Mouse (Mus musculus) myocyte (in vitro differentiated cells): ENCODE results near the gene Mpst. TPM values are rescaled to one million over a fixed set of nuclear protein-coding genes. Genes with fewer than 3 reads are reported as not detected.
A peak's percentile ranks its signal among the peaks of the same experiment; 100 is the strongest.

ENCODE experiments used
- H3K27me3 ChIP-seq: one replicate; pipeline ENCODE4 v1.6.1; 2011; ENCODE audit not compliant: control insufficient read depth, insufficient read depth, insufficient read length
- H3K36me3 ChIP-seq: one replicate; pipeline ENCODE4 v1.6.1; 2011; ENCODE audit not compliant: control insufficient read depth, insufficient read depth
- H3K4me2 ChIP-seq: one replicate; pipeline ENCODE4 v1.6.1; 2011; ENCODE audit warnings: low read depth, control low read depth
- H3K4me3 ChIP-seq: one replicate; pipeline ENCODE4 v1.5.1; 2011; ENCODE audit warnings: mild to moderate bottlenecking, control low read depth, moderate library complexity
- H3K79me2 ChIP-seq: one replicate; pipeline ENCODE4 v1.6.1; 2011; ENCODE audit not compliant: control insufficient read depth, insufficient read depth
- H3ac ChIP-seq: one replicate; pipeline ENCODE4 v1.6.1; 2011; ENCODE audit not compliant: control insufficient read depth, insufficient read length
- CEBPB ChIP-seq: IDR thresholded peaks from 2 replicates; pipeline ENCODE4 v1.6.1; 2011; ENCODE audit warnings: mild to moderate bottlenecking, moderate library complexity; ENCODE audit not compliant: poor library complexity, insufficient read depth, severe bottlenecking
- E2F4 ChIP-seq: IDR thresholded peaks from one replicate; pipeline ENCODE4 v1.6.1; 2011; ENCODE audit warnings: mild to moderate bottlenecking, control low read depth, moderate library complexity; ENCODE audit not compliant: insufficient read depth
- MAX ChIP-seq: IDR thresholded peaks from one replicate; pipeline ENCODE4 v1.6.1; 2011; ENCODE audit warnings: low read depth, mild to moderate bottlenecking, control low read depth
- MYOD1 ChIP-seq, 3 experiments: IDR thresholded peaks; one replicate each; pipeline ENCODE4 v1.6.1; 2011; ENCODE audit warnings: control low read depth in 2 of 3, low read depth in 2 of 3, mild to moderate bottlenecking in 2 of 3, moderate library complexity in 1 of 3; ENCODE audit not compliant: insufficient read length in 2 of 3, control insufficient read depth in 1 of 3
- MYOG ChIP-seq, 3 experiments: IDR thresholded peaks; one replicate each; pipeline ENCODE4 v1.6.1; 2011; ENCODE audit warnings: control low read depth in 2 of 3, low read depth in 2 of 3, mild to moderate bottlenecking in 2 of 3; ENCODE audit not compliant: insufficient read length in 2 of 3, control insufficient read depth in 1 of 3, insufficient read depth in 1 of 3
- POLR2A ChIP-seq: IDR thresholded peaks from one replicate; pipeline ENCODE4 v1.6.1; 2011; ENCODE audit warnings: low read depth, mild to moderate bottlenecking, control low read depth, moderate library complexity; ENCODE audit not compliant: insufficient read length
- POLR2AphosphoS2 ChIP-seq: IDR thresholded peaks from one replicate; pipeline ENCODE4 v1.6.1; 2011; ENCODE audit warnings: low read depth, control low read depth; ENCODE audit not compliant: insufficient read length
- REST ChIP-seq: IDR thresholded peaks from one replicate; pipeline ENCODE4 v1.6.1; 2011; ENCODE audit warnings: mild to moderate bottlenecking, control low read depth, moderate library complexity; ENCODE audit not compliant: insufficient read depth, insufficient read length
- SRF ChIP-seq: IDR thresholded peaks from one replicate; pipeline ENCODE4 v1.6.1; 2011; ENCODE audit warnings: low read depth; ENCODE audit not compliant: control insufficient read depth, insufficient read length
- TCF12 ChIP-seq: IDR thresholded peaks from one replicate; pipeline ENCODE4 v1.6.1; 2011; ENCODE audit warnings: mild to moderate bottlenecking, control low read depth; ENCODE audit not compliant: poor library complexity, insufficient read depth, severe bottlenecking
- TCF3 ChIP-seq: IDR thresholded peaks from one replicate; pipeline ENCODE4 v1.6.1; 2011; ENCODE audit warnings: low read depth, control low read depth; ENCODE audit not compliant: insufficient read length
- USF1 ChIP-seq: IDR thresholded peaks from one replicate; pipeline ENCODE4 v1.6.1; 2011; ENCODE audit warnings: low read depth, mild to moderate bottlenecking, control low read depth, moderate library complexity
- polyA plus RNA-seq: library from polyadenylated mRNA; unstranded; fragments of >200 nt; fragmentation: generic; extraction: Trizol; gene quantifications from one replicate; pipeline ENCODE4 v1.2.1, GENCODE M21; 2012; ENCODE audit warnings: missing spikeins

Mpst gene
- polyA plus RNA-seq, 1 experiment: 77.1 TPM

DNA sequence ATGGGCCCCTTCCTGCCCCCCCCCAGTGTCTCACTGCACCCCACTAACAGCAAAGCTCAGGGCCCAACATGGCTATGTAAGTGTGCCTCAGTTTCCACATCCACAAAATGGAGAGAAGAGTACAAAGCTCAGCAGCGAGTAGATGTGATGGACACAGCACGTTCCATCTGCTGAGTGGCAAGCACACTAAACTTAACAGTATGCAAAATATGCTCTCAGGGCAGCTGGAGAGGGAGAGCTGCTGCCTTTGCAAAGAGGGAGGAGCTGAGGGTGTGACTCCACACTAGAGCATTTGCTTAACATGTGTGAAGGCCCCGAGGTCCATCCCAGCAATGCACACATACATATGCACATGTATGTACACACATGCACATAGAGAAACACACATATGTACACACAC lies 46.7 kb downstream of the Mpst start:
- Histone ChIP-seq H3K79me2 (no peaks in the 10 kb centered on the region), H3ac (no peak overlapping the region), H3K36me3 (no peaks in the 10 kb centered on the region), H3K4me2 (no peak overlapping the region), H3K4me3 (no peak overlapping the region), H3K27me3 (no peaks in the 10 kb centered on the region)
- TF ChIP-seq REST: no peak
- peak in 1 of 3 experiments; percentile 69 for TF ChIP-seq MYOG (IDR thresholded peaks at IDR 0.05; ENCODE audit: control insufficient read depth in 1 of 3, insufficient read depth in 1 of 3, insufficient read length in 2 of 3, low read depth in 2 of 3)
- peak; percentile 7 to 26 (median 8) for TF ChIP-seq MYOD1 (IDR thresholded peaks at IDR 0.05; ENCODE audit: control insufficient read depth in 1 of 3, insufficient read length in 2 of 3, low read depth in 2 of 3)

DNA sequence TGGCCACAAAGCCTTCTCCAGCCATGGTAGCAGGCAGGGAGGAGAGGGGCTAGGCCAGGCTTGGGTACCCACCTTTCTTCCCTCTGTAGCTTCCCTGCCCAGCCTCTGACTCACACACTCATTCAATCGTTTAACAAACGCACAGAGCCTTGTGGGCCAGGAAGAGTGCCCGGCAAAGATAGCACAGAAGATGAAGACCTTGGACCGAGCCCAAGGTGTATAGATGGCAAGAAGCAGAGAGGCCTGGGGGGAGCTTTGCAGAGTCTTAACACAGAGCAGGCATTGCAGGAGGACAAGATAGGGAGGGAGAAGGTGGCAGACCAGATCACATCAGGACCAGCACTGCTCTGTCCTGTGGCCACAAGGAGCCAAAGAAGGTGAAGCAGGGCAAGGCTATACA lies 49.0 kb downstream of the Mpst start:
- H3K4me3 ChIP-seq: no peak overlapping the region
- H3K4me2 ChIP-seq: no peak overlapping the region
- H3K36me3 ChIP-seq: no peaks in the 10 kb centered on the region
- H3K79me2 ChIP-seq: no peaks in the 10 kb centered on the region
- H3K27me3 ChIP-seq: no peaks in the 10 kb centered on the region
- TF ChIP-seq MYOG (IDR thresholded peaks at IDR 0.05; ENCODE audit: control insufficient read depth in 1 of 3, insufficient read depth in 1 of 3, insufficient read length in 2 of 3, low read depth in 2 of 3) (no peak), SRF (no peak), MYOD1 (IDR thresholded peaks at IDR 0.05; ENCODE audit: control insufficient read depth in 1 of 3, insufficient read length in 2 of 3, low read depth in 2 of 3) (no peak), REST (no peak), MAX (no peak), POLR2A (no peak), TCF12 (no peak), CEBPB (no peak), POLR2AphosphoS2 (no peak), E2F4 (no peak), TCF3 (no peak), USF1 (no peak)
- no peak overlapping the region for H3ac ChIP-seq

DNA sequence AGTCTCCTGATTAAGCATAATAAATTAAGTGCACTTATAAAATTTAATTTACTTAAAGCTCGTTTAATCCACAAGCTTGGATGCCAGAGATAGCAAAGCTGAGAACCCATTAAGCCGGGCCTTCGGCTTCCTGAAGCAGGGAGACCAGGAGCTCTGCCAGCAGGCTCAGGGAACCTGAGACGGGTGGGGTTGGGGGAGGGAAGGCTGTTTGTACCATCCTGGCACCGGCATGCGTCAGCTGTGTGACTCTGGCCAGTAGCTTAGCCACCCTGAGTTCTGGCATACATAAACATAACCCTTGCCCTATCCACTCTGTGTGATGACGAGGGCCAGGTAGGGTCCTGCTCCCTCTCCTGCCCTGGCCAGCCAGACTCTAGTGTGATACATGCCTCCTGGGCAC lies 49.8 kb downstream of the Mpst start:
- Histone ChIP-seq H3ac (no peak overlapping the region), H3K36me3 (no peaks in the 10 kb centered on the region), H3K79me2 (no peaks in the 10 kb centered on the region), H3K4me2 (peak overlapping the region; percentile 19), H3K4me3 (no peak overlapping the region), H3K27me3 (peaks cover 8% of the 10 kb centered on the region)
- TF ChIP-seq USF1: no peak
- TF ChIP-seq MYOG (IDR thresholded peaks at IDR 0.05; ENCODE audit: control insufficient read depth in 1 of 3, insufficient read depth in 1 of 3, insufficient read length in 2 of 3, low read depth in 2 of 3): peak in 2 of 3 experiments; percentile 64 to 90
- no peak for TF ChIP-seq POLR2AphosphoS2
- TF ChIP-seq SRF: no peak
- peak; percentile 18 for TF ChIP-seq TCF12
- TF ChIP-seq REST: no peak
- TF ChIP-seq MYOD1 (IDR thresholded peaks at IDR 0.05; ENCODE audit: control insufficient read depth in 1 of 3, insufficient read length in 2 of 3, low read depth in 2 of 3): peak in 2 of 3 experiments; percentile 71 to 95
- TF ChIP-seq MAX: no peak
- TF ChIP-seq CEBPB: no peak
- TF ChIP-seq TCF3: peak; percentile 19
- no peak for TF ChIP-seq POLR2A
- no peak for TF ChIP-seq E2F4

DNA sequence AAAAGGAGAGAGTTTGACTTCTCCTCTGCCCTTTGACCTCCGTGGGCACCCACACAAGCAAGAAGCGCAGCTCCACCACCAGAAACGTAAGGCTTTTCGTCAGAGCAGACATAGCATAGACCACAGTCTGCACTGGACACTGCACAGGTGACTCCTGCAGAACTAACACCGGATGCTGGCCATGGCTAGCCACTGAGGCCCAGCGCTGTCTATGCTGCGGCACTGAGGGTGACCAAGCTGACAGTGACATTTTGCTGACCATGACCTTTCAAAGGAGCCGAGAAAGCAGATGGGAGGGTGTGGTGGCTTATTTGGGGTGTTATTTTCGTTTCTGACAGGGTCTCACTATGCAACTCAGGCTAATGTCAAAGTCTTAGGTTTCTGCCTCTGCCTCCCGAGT lies 51.0 kb downstream of the Mpst start:
- no peaks in the 10 kb centered on the region for H3K36me3 ChIP-seq
- H3ac ChIP-seq: no peak overlapping the region
- H3K79me2 ChIP-seq: no peaks in the 10 kb centered on the region
- H3K4me3 ChIP-seq: no peak overlapping the region
- H3K4me2 ChIP-seq: no peak overlapping the region
- peaks cover 19% of the 10 kb centered on the region for H3K27me3 ChIP-seq
- TF ChIP-seq E2F4: no peak
- TF ChIP-seq REST: no peak
- no peak for TF ChIP-seq USF1
- TF ChIP-seq POLR2AphosphoS2: no peak

DNA sequence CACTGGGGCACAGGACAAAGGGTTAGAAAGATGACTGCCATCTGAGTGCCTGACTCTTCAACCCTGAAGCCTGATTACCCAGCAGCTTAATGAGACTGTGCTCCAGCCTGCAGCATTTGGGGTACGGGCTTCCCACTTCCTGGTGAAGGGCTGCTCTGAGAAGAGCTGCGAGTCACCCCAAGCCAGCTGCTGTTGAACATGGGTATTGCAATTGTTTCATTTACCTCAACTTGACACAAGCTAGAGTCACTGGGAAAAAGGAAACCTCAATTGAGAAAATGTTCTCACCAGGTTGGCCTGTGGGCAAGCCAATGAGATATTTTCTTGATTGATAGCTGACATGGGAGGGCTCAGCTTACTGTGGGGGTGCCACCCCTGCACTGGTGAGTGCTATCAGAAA lies 56.8 kb downstream of the Mpst start:
- TF ChIP-seq TCF12 (no peak), MYOD1 (IDR thresholded peaks at IDR 0.05; ENCODE audit: control insufficient read depth in 1 of 3, insufficient read length in 2 of 3, low read depth in 2 of 3) (no peak)
- Histone ChIP-seq H3K4me2 (no peak overlapping the region), H3K27me3 (peaks cover 52% of the 10 kb centered on the region), H3K4me3 (no peak overlapping the region), H3K79me2 (no peaks in the 10 kb centered on the region), H3K36me3 (no peaks in the 10 kb centered on the region), H3ac (no peak overlapping the region)

Other genes with a start within 250 kb of the Mpst start
- gene Ift27, start 232.3 kb upstream of the Mpst start, polyA plus RNA-seq: 38.7 TPM
- 5.4 TPM for gene Pvalb, start 200.0 kb upstream of the Mpst start, polyA plus RNA-seq
- gene Ncf4, start 161.6 kb upstream of the Mpst start, polyA plus RNA-seq: 0.79 TPM
- gene Csf2rb2, start 100.7 kb upstream of the Mpst start, polyA plus RNA-seq: 0.14 TPM
- gene Csf2rb, start 80.7 kb upstream of the Mpst start, polyA plus RNA-seq: 0.08 TPM
- gene Tex33, start 10.5 kb upstream of the Mpst start, polyA plus RNA-seq: not detected
- gene Tst, start 509 bp upstream of the Mpst start, polyA plus RNA-seq: 9.8 TPM
- gene Kctd17, start 22.1 kb downstream of the Mpst start, polyA plus RNA-seq: 161 TPM
- 0.08 TPM for gene Tmprss6, start 62.2 kb downstream of the Mpst start, polyA plus RNA-seq
- gene Il2rb, start 88.9 kb downstream of the Mpst start, polyA plus RNA-seq: 0.67 TPM
- gene C1qtnf6, start 125.0 kb downstream of the Mpst start, polyA plus RNA-seq: 66.2 TPM
- not detected for gene Sstr3, start 138.3 kb downstream of the Mpst start, polyA plus RNA-seq
- not detected for gene Rac2, start 166.4 kb downstream of the Mpst start, polyA plus RNA-seq
- 0.10 TPM for gene Cyth4, start 190.6 kb downstream of the Mpst start, polyA plus RNA-seq